Mouse (Mus musculus): Measurements from ENCODE around the gene Slc25a11. TPM values are rescaled to one million over a fixed set of nuclear protein-coding genes. Genes with fewer than 3 reads are reported as not detected.

Gene Slc25a11
- polyA plus RNA-seq, 1 experiment from 2014 or later, result 156 TPM

- ATAC-seq (ENCODE audit: low read depth), result peak; percentile 72
- Histone ChIP-seq H3K9ac (ENCODE audit: low read length) (peak within 1 kb of the TSS; percentile 100), H3K4me1 (replicated peaks; ENCODE audit: control insufficient read depth, insufficient read depth, low read length) (peaks cover 51% of the 10 kb centered on the region), H3K27ac (ENCODE audit: low read length) (peak within 1 kb of the TSS; percentile 99), H3K4me2 (ENCODE audit: low read depth, low read length) (peak within 1 kb of the TSS; percentile 96), H3K4me3 (ENCODE audit: low read length) (peak within 1 kb of the TSS; percentile 100), H3K36me3 (ENCODE audit: control insufficient read depth, insufficient read depth, low read length) (peaks cover 26% of the 10 kb centered on the region), H3K9me3 (ENCODE audit: control insufficient read depth, low read length) (no peaks in the 10 kb centered on the region), H3K27me3 (ENCODE audit: control insufficient read depth, insufficient read depth, low read depth, low read length) (no peaks in the 10 kb centered on the region)
- 0% methylated on average over 56 of the region's 61 CpGs for WGBS
Observed at GRCm38 (mm10) chr11:70654198-70654922, 7.1 kb upstream of the Slc25a11 start, which contains the start of gene Pfn1. TSS of gene Pfn1 (minus strand) at chr11:70654644.

GRCm38 (mm10) chr11:70653345-70654197 lies 6.3 kb upstream of the Slc25a11 start:
- peak; percentile 63 for ATAC-seq (ENCODE audit: low read depth)

GRCm38 (mm10) chr11:70652884-70653344 lies 5.6 kb upstream of the Slc25a11 start:
- Histone ChIP-seq H3K9me3 (ENCODE audit: control insufficient read depth, low read length) (no peaks in the 10 kb centered on the region), H3K36me3 (ENCODE audit: control insufficient read depth, insufficient read depth, low read length) (peaks cover 35% of the 10 kb centered on the region), H3K4me2 (ENCODE audit: low read depth, low read length) (peak overlapping the region; percentile 73), H3K4me1 (replicated peaks; ENCODE audit: control insufficient read depth, insufficient read depth, low read length) (peaks cover 62% of the 10 kb centered on the region), H3K4me3 (ENCODE audit: low read length) (peak overlapping the region; percentile 100), H3K9ac (ENCODE audit: low read length) (peak overlapping the region; percentile 100), H3K27ac (ENCODE audit: low read length) (peak overlapping the region; percentile 99), H3K27me3 (ENCODE audit: control insufficient read depth, insufficient read depth, low read depth, low read length) (no peaks in the 10 kb centered on the region)
- no peak for ATAC-seq (ENCODE audit: low read depth)
- 33% methylated on average over 6 of the region's 6 CpGs for WGBS

More at GRCm38 (mm10) chr11:70653345-70654197, 6.3 kb upstream of the Slc25a11 start:
- Histone ChIP-seq H3K4me3 (ENCODE audit: low read length) (peak overlapping the region; percentile 100), H3K27me3 (ENCODE audit: control insufficient read depth, insufficient read depth, low read depth, low read length) (no peaks in the 10 kb centered on the region), H3K9me3 (ENCODE audit: control insufficient read depth, low read length) (no peaks in the 10 kb centered on the region), H3K4me2 (ENCODE audit: low read depth, low read length) (peak overlapping the region; percentile 73), H3K9ac (ENCODE audit: low read length) (peak overlapping the region; percentile 100), H3K27ac (ENCODE audit: low read length) (peak overlapping the region; percentile 99), H3K4me1 (replicated peaks; ENCODE audit: control insufficient read depth, insufficient read depth, low read length) (peaks cover 58% of the 10 kb centered on the region), H3K36me3 (ENCODE audit: control insufficient read depth, insufficient read depth, low read length) (peaks cover 33% of the 10 kb centered on the region)
- WGBS, result under 1% methylated on average over 52 of the region's 63 CpGs

- H3K4me3 ChIP-seq (ENCODE audit: low read length), result peak overlapping the region; percentile 100
- no peaks in the 10 kb centered on the region for H3K27me3 ChIP-seq (ENCODE audit: control insufficient read depth, insufficient read depth, low read depth, low read length)
- peaks cover 35% of the 10 kb centered on the region for H3K36me3 ChIP-seq (ENCODE audit: control insufficient read depth, insufficient read depth, low read length)
- no peak for ATAC-seq (ENCODE audit: low read depth)
- peaks cover 56% of the 10 kb centered on the region for H3K4me1 ChIP-seq (replicated peaks; ENCODE audit: control insufficient read depth, insufficient read depth, low read length)
- 43% methylated on average over 12 of the region's 12 CpGs for WGBS
- no peaks in the 10 kb centered on the region for H3K9me3 ChIP-seq (ENCODE audit: control insufficient read depth, low read length)
- peak overlapping the region; percentile 99; the same call in 1 of the 2 replicates for H3K27ac ChIP-seq (ENCODE audit: low read length)
- H3K4me2 ChIP-seq (ENCODE audit: low read depth, low read length), result peak overlapping the region; percentile 73
- H3K9ac ChIP-seq (ENCODE audit: low read length), result peak overlapping the region; percentile 100
Observed at GRCm38 (mm10) chr11:70652029-70652883, 5.0 kb upstream of the Slc25a11 start.

GRCm38 (mm10) chr11:70651391-70651790 lies 4.1 kb upstream of the Slc25a11 start:
- H3K36me3 ChIP-seq (ENCODE audit: control insufficient read depth, insufficient read depth, low read length), result peaks cover 35% of the 10 kb centered on the region
- no peaks in the 10 kb centered on the region for H3K27me3 ChIP-seq (ENCODE audit: control insufficient read depth, insufficient read depth, low read depth, low read length)
- peak overlapping the region; percentile 41; the same call in 1 of the 2 replicates for H3K9ac ChIP-seq (ENCODE audit: low read length)
- peak overlapping the region; percentile 20; the same call in 1 of the 2 replicates for H3K4me2 ChIP-seq (ENCODE audit: low read depth, low read length)
- no peaks in the 10 kb centered on the region for H3K9me3 ChIP-seq (ENCODE audit: control insufficient read depth, low read length)
- ATAC-seq (ENCODE audit: low read depth), result no peak
- H3K4me3 ChIP-seq (ENCODE audit: low read length), result 0 out of 2 replicates have a peak overlapping the region, but pooled peaks have one; percentile 10
- H3K4me1 ChIP-seq (replicated peaks; ENCODE audit: control insufficient read depth, insufficient read depth, low read length), result peaks cover 47% of the 10 kb centered on the region
- no peak overlapping the region; the same call in 1 of the 2 replicates for H3K27ac ChIP-seq (ENCODE audit: low read length)
- 52% methylated on average over 2 of the region's 2 CpGs for WGBS

GRCm38 (mm10) chr11:70650322-70651175 lies 3.3 kb upstream of the Slc25a11 start:
- no peak for ATAC-seq (ENCODE audit: low read depth)
- Histone ChIP-seq H3K27ac (ENCODE audit: low read length) (peak overlapping the region; percentile 14), H3K4me2 (ENCODE audit: low read depth, low read length) (peak overlapping the region; percentile 9; the same call in 1 of the 2 replicates), H3K9me3 (ENCODE audit: control insufficient read depth, low read length) (no peaks in the 10 kb centered on the region), H3K9ac (ENCODE audit: low read length) (peak overlapping the region; percentile 22; the same call in 1 of the 2 replicates), H3K36me3 (ENCODE audit: control insufficient read depth, insufficient read depth, low read length) (peaks cover 35% of the 10 kb centered on the region), H3K4me3 (ENCODE audit: low read length) (0 out of 2 replicates have a peak overlapping the region, but pooled peaks have one; percentile 2), H3K27me3 (ENCODE audit: control insufficient read depth, insufficient read depth, low read depth, low read length) (no peaks in the 10 kb centered on the region), H3K4me1 (replicated peaks; ENCODE audit: control insufficient read depth, insufficient read depth, low read length) (peaks cover 47% of the 10 kb centered on the region)
- WGBS, result 61% methylated on average over 12 of the region's 12 CpGs

GRCm38 (mm10) chr11:70649185-70649734 lies 2.0 kb upstream of the Slc25a11 start:
- no peaks in the 10 kb centered on the region for H3K9me3 ChIP-seq (ENCODE audit: control insufficient read depth, low read length)
- 77% methylated on average over 8 of the region's 8 CpGs for WGBS
- no peak overlapping the region for H3K27ac ChIP-seq (ENCODE audit: low read length)
- H3K4me1 ChIP-seq (replicated peaks; ENCODE audit: control insufficient read depth, insufficient read depth, low read length), result peaks cover 49% of the 10 kb centered on the region
- no peaks in the 10 kb centered on the region for H3K27me3 ChIP-seq (ENCODE audit: control insufficient read depth, insufficient read depth, low read depth, low read length)
- H3K9ac ChIP-seq (ENCODE audit: low read length), result no peak overlapping the region
- peaks cover 42% of the 10 kb centered on the region for H3K36me3 ChIP-seq (ENCODE audit: control insufficient read depth, insufficient read depth, low read length)
- no peak for ATAC-seq (ENCODE audit: low read depth)
- 0 out of 2 replicates have a peak overlapping the region, but pooled peaks have one; percentile 94 for H3K4me2 ChIP-seq (ENCODE audit: low read depth, low read length)
- H3K4me3 ChIP-seq (ENCODE audit: low read length), result peak overlapping the region; percentile 91; the same call in 1 of the 2 replicates

Measured in lung, embryonic 16.5 days (tissue).